Mouse (Mus musculus) C3H10T1/2 (cell line): ENCODE results near the gene Asb2. TPM values are rescaled to one million over a fixed set of nuclear protein-coding genes. Genes with fewer than 3 reads are reported as not detected.

ENCODE experiments used
- polyA plus RNA-seq, 2 experiments: library from polyadenylated mRNA; unstranded; fragments of >200 nt; fragmentation: generic; extraction: Trizol; gene quantifications; one replicate each; pipeline ENCODE4 v1.2.1; 2012; ENCODE audit warnings: missing spikeins in 2 of 2

Gene Asb2
- under 1 TPM in 1 of 2 experiments, not detected in 1; 0.02 TPM for polyA plus RNA-seq

GRCm38 (mm10) chr12:103355746-103356414, at the start of gene Asb2:
TSS of gene Asb2 (minus strand) at chr12:103356001.

DNA sequence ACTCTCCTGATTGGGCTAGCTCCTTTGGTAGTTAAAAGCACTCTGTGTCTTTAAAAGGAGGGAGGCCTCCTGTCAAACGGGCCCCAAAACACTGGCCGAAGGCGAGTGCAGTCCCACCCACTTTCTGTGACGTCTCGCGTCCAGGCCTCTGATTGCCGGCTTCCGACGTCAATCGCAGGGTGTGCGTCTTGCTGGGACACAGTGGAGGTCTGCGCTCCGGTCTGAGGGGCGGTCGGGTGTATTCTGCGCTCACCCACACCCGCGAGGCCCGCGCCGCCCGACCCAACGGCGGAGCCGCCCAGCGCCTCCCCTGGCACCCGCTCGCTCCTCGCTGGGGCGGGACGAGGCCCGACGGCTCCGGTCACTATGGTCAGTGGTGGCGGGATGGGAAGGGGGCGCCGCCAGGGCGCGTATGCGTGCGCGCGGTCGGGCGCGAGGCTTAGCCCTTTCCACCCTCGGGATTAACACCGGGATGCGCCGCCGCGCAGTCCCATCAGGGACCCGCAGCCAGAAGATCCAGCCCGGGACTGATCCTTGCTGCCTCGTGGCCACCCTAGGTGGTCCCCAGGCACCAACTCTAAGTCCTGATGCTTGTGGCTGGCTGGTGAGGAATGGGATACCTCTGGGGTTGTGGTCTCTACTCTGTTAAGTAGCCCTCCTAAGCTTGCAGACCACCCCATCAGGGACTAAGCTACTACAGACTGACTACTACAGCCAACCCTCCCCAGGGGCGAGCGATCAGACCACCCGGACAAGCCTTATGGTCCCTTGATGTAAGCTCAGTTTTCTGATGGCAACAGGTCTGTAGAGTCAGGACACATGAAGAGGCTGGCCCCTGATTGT, 32.9 kb upstream of the Asb2 start, which contains the start of gene Otub2:
Otub2 (plus strand) TSS at position 178 of the 843 bp plus-strand sequence.

GRCm38 (mm10) chr12:103310744-103311267, 45.0 kb downstream of the Asb2 start, which contains the start of gene Fam181a:
TSS of gene Fam181a (plus strand) at chr12:103310975.

Other genes starting within 250 kb of the Asb2 start
- gene Prima1, start 113.9 kb downstream of the Asb2 start, polyA plus RNA-seq = not detected
- gene Fam181a, start 45.0 kb downstream of the Asb2 start, polyA plus RNA-seq = not detected
- 1 to 10 TPM in 1 of 2 experiments, under 1 TPM in 1; 0.87 to 4.1 TPM for gene Otub2, start 32.7 kb upstream of the Asb2 start, polyA plus RNA-seq
- under 1 TPM; 0.12 to 0.41 TPM for gene 9330161L09Rik, start 51.8 kb upstream of the Asb2 start, polyA plus RNA-seq
- 10 to 100 TPM; 53.2 to 65.6 TPM for gene Ddx24, start 69.8 kb upstream of the Asb2 start, polyA plus RNA-seq
- 100 to 1,000 TPM in 1 of 2 experiments, 10 to 100 TPM in 1; 46.7 to 381 TPM for gene Ifi27, start 78.2 kb upstream of the Asb2 start, polyA plus RNA-seq
- 100 to 1,000 TPM in 1 of 2 experiments, 1 to 10 TPM in 1; 2.1 to 477 TPM for gene Ifi27l2a, start 87.7 kb upstream of the Asb2 start, polyA plus RNA-seq
- gene Ifi27l2b, start 101.2 kb upstream of the Asb2 start, polyA plus RNA-seq = not detected
- gene Ppp4r4, start 176.3 kb upstream of the Asb2 start, polyA plus RNA-seq = under 1 TPM; 0.02 to 0.19 TPM